Mouse (Mus musculus): ENCODE measurements around the gene Abhd16a. TPM values are rescaled to one million over a fixed set of nuclear protein-coding genes. Genes with fewer than 3 reads are reported as not detected.

Gene Abhd16a
- polyA plus RNA-seq, 1 experiment: 73.1 TPM

DNA sequence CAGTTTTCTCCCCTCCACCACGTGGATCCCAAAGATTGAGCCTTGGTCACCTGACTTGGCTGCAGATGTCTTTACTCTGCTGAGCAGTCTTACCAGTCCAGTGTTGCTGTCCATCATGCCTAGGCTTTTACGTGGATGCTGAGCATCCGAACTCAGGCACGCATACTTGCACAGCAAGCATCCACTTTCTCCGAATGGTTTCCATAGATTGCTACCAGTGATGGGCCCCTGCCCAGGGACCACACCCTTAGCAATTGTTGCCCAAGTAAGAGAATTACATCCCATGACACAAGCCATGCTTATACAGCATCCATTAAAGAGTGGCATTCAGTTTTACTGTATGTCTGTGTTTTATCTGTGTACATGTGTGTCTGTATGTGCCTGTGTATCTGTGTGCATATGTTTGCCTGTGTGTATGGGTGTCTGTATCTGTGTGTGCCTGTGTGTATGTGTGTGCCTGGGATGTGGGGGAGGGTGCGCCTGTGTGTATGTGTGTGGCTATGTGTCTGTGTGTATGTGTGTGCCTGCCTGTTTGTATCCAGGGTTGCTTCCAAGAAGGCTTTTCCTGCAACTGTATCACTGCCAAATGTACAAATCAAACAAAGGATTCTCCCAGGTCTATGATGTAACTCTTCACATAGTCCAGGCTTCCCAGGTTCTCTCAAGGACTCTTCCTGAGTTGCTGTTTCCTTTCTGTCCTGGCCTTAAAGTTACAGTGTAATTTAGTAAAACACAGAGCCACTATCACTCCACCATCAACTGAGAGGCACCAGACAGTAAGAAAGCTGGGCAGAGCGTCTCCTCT, 33.2 kb upstream of the Abhd16a start:
- Histone ChIP-seq H3K4me3 (replicated peaks; ENCODE audit: control insufficient read depth, low read depth, low read length) (no peak overlapping the region), H3K4me1 (ENCODE audit: control insufficient read depth, insufficient read depth, low read length) (peaks cover 2% of the 10 kb centered on the region; the same call in 1 of the 2 replicates), H3K27ac (ENCODE audit: control insufficient read depth, insufficient read depth, low read depth, low read length, poor library complexity) (no peak overlapping the region)
- 84% methylated on average over 7 of the region's 7 CpGs for WGBS
- TF ChIP-seq CTCF (IDR thresholded peaks at IDR 0.05; ENCODE audit: control insufficient read depth, insufficient read depth, low read length) (no peak), POLR2A (IDR thresholded peaks at IDR 0.05; ENCODE audit: borderline replicate concordance, control insufficient read depth, low read depth, low read length) (no peak)

DNA sequence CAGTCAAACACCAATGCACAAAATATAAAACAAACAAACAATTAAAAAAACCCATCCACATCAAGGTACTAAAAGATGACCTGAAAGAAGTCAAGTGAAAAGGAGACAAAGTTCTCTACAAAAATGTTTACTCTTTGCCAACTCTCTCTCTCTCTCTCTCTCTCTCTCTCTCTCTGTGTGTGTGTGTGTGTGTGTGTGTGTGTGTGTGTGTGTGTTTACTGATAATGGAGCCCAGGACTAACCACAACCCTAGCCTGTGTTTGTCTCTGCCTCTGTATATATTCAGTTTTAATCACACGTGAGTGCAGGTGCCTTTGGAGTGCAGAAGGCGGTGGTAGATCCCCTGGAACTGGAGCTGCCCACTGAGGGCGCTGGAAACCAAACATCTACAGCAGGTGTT, 32.0 kb upstream of the Abhd16a start:
- WGBS: 64% methylated on average over 3 of the region's 3 CpGs
- Histone ChIP-seq H3K4me3 (replicated peaks; ENCODE audit: control insufficient read depth, low read depth, low read length) (no peak overlapping the region), H3K27ac (ENCODE audit: control insufficient read depth, insufficient read depth, low read depth, low read length, poor library complexity) (no peak overlapping the region), H3K4me1 (ENCODE audit: control insufficient read depth, insufficient read depth, low read length) (peaks cover 2% of the 10 kb centered on the region; the same call in 1 of the 2 replicates)
- TF ChIP-seq CTCF (IDR thresholded peaks at IDR 0.05; ENCODE audit: control insufficient read depth, insufficient read depth, low read length) (no peak), POLR2A (IDR thresholded peaks at IDR 0.05; ENCODE audit: borderline replicate concordance, control insufficient read depth, low read depth, low read length) (no peak)

DNA sequence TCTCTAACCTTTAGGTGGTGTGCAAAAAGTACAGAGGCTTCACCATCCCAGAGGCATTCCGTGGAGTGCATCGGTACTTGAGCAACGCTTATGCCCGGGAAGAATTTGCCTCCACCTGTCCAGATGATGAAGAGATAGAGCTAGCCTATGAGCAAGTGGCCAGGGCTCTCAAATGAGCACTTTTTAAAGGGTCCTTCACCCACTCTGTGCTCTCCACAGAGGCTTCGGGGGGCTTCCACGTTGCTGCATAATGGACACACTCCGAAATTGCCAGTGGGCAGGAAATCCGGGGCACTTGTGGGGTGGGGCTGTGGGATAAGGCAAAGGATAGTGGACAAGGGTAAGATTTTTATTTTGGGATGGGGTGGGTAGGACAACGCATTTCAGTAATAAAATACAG, 30.7 kb upstream of the Abhd16a start:
- no peak for TF ChIP-seq POLR2A (IDR thresholded peaks at IDR 0.05; ENCODE audit: borderline replicate concordance, control insufficient read depth, low read depth, low read length)
- TF ChIP-seq CTCF (IDR thresholded peaks at IDR 0.05; ENCODE audit: control insufficient read depth, insufficient read depth, low read length): no peak
- WGBS: 69% methylated on average over 9 of the region's 9 CpGs
- H3K27ac ChIP-seq (ENCODE audit: control insufficient read depth, insufficient read depth, low read depth, low read length, poor library complexity): no peak overlapping the region
- no peak overlapping the region for H3K4me3 ChIP-seq (replicated peaks; ENCODE audit: control insufficient read depth, low read depth, low read length)
- no peaks in the 10 kb centered on the region; the same call in 1 of the 2 replicates for H3K4me1 ChIP-seq (ENCODE audit: control insufficient read depth, insufficient read depth, low read length)

- peak within 1 kb of the TSS; percentile 7; the same call in 1 of the 2 replicates for H3K27ac ChIP-seq (ENCODE audit: control insufficient read depth, insufficient read depth, low read depth, low read length, poor library complexity)
- WGBS: under 1% methylated on average over 57 of the region's 57 CpGs
- peak; percentile 74 for TF ChIP-seq CTCF (IDR thresholded peaks at IDR 0.05; ENCODE audit: control insufficient read depth, insufficient read depth, low read length)
- peak; percentile 49; the same call in 1 of the 2 replicates for TF ChIP-seq POLR2A (IDR thresholded peaks at IDR 0.05; ENCODE audit: borderline replicate concordance, control insufficient read depth, low read depth, low read length)
Measured at GRCm38 (mm10) chr17:35058911-35059892, 29.9 kb upstream of the Abhd16a start, which contains the start of gene Ddah2. Gene Ddah2, plus strand, starts transcription at chr17:35059035.

GRCm38 (mm10) chr17:35060071-35060470, 29.0 kb upstream of the Abhd16a start:
- Histone ChIP-seq H3K4me3 (replicated peaks; ENCODE audit: control insufficient read depth, low read depth, low read length) (no peak overlapping the region), H3K27ac (ENCODE audit: control insufficient read depth, insufficient read depth, low read depth, low read length, poor library complexity) (no peak overlapping the region), H3K4me1 (ENCODE audit: control insufficient read depth, insufficient read depth, low read length) (no peaks in the 10 kb centered on the region; the same call in 1 of the 2 replicates)
- 59% methylated on average over 14 of the region's 14 CpGs for WGBS
- no peak for TF ChIP-seq CTCF (IDR thresholded peaks at IDR 0.05; ENCODE audit: control insufficient read depth, insufficient read depth, low read length)

More at GRCm38 (mm10) chr17:35058911-35059892, 29.9 kb upstream of the Abhd16a start, which contains the start of gene Ddah2:
- Histone ChIP-seq H3K4me1 (ENCODE audit: control insufficient read depth, insufficient read depth, low read length) (no peaks in the 10 kb centered on the region; the same call in 1 of the 2 replicates), H3K4me3 (replicated peaks; ENCODE audit: control insufficient read depth, low read depth, low read length) (peak within 1 kb of the TSS; percentile 50)

DNA sequence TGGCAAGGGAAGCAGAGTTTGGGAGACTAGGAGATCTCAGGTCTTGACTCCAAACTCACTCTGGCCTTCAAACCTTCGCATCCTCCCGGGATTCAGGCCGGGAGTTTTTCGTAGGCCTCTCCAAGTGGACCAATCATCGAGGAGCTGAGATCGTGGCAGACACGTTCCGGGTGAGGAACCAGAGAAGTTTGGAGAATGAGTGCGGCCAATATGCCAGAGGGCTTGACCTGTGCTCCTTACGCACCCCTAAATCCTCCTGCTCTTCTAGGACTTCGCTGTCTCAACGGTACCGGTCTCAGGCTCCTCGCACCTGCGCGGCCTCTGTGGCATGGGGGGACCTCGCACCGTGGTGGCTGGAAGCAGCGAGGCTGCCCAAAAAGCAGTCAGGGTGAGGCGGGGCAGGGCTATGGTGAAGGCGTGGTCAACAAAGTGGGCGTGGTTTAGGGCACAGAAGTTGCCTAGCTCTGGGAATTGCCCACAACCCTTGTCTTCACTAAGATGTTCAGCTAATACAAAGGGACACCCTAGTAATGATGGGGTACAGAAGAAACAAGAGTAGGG, 28.2 kb upstream of the Abhd16a start:
- TF ChIP-seq CTCF (IDR thresholded peaks at IDR 0.05; ENCODE audit: control insufficient read depth, insufficient read depth, low read length) (no peak), POLR2A (IDR thresholded peaks at IDR 0.05; ENCODE audit: borderline replicate concordance, control insufficient read depth, low read depth, low read length) (no peak)
- no peak overlapping the region for H3K4me3 ChIP-seq (replicated peaks; ENCODE audit: control insufficient read depth, low read depth, low read length)
- 81% methylated on average over 22 of the region's 22 CpGs for WGBS
- no peak overlapping the region for H3K27ac ChIP-seq (ENCODE audit: control insufficient read depth, insufficient read depth, low read depth, low read length, poor library complexity)
- H3K4me1 ChIP-seq (ENCODE audit: control insufficient read depth, insufficient read depth, low read length): no peaks in the 10 kb centered on the region; the same call in 1 of the 2 replicates

GRCm38 (mm10) chr17:35061299-35061698, 27.8 kb upstream of the Abhd16a start:
- no peak for TF ChIP-seq POLR2A (IDR thresholded peaks at IDR 0.05; ENCODE audit: borderline replicate concordance, control insufficient read depth, low read depth, low read length)
- Histone ChIP-seq H3K27ac (ENCODE audit: control insufficient read depth, insufficient read depth, low read depth, low read length, poor library complexity) (no peak overlapping the region), H3K4me3 (replicated peaks; ENCODE audit: control insufficient read depth, low read depth, low read length) (no peak overlapping the region), H3K4me1 (ENCODE audit: control insufficient read depth, insufficient read depth, low read length) (no peaks in the 10 kb centered on the region; the same call in 1 of the 2 replicates)
- 84% methylated on average over 8 of the region's 8 CpGs for WGBS

Measured in bone marrow, adult 2 months (tissue).